Mouse (Mus musculus) gastrocnemius, postnatal 25 days (tissue): ENCODE data around the gene Tmem42. TPM values are rescaled to one million over a fixed set of nuclear protein-coding genes. Genes with fewer than 3 reads are reported as not detected.
A peak's percentile ranks its signal among the peaks of the same experiment; 100 is the strongest.

Source experiments
- DNase-seq: peaks from one replicate; pipeline ENCODE4 v3.0.0; 2022
- long read RNA-seq, 2 experiments: library from polyadenylated mRNA; stranded (forward); transcript quantifications; one replicate each; pipeline ENCODE4 v2.0.0; 2021
- total RNA-seq, 2 experiments: library from RNA; stranded (reverse); gene quantifications; 1 replicate in 1 of 2; 2 replicates in 1 of 2; pipeline ENCODE4 v1.2.3; 2021

The Tmem42 gene
- 1 to 10 TPM; 9.0 to 9.2 TPM for total RNA-seq
- long read RNA-seq, experiment 1, transcript Tmem42-201 (3 exons, 1,041 nt), result major isoform, 45 of 53 reads
- long read RNA-seq, experiment 1, partial matches to known transcripts, result 4 of 53 reads
- long read RNA-seq, experiment 1, other reads (novel, unspliced or antisense), result 3 of 53 reads
- long read RNA-seq, experiment 2, transcript Tmem42-201 (3 exons, 1,041 nt), result major isoform, 44 of 46 reads
- long read RNA-seq, experiment 2, partial matches to known transcripts, result 0 of 46 reads
- long read RNA-seq, experiment 2, other reads (novel, unspliced or antisense), result 2 of 46 reads

GRCm38 (mm10) chr9:123020995-123021631 is at the start of gene Tmem42:
TSS of gene Tmem42 (plus strand) at chr9:123021326.
- peak; percentile 88 for DNase-seq

- DNase-seq, result no peak
Observed at GRCm38 (mm10) chr9:122998406-122999192, 22.5 kb upstream of the Tmem42 start.

- no peak for DNase-seq
Observed at GRCm38 (mm10) chr9:122999193-122999586, 21.9 kb upstream of the Tmem42 start.

GRCm38 (mm10) chr9:123004718-123005117 is 16.4 kb upstream of the Tmem42 start:
- DNase-seq, result no peak

- DNase-seq, result no peak
Observed at GRCm38 (mm10) chr9:123006071-123006470, 15.1 kb upstream of the Tmem42 start.

GRCm38 (mm10) chr9:123021636-123022379 is 682 bp downstream of the Tmem42 start:
- no peak for DNase-seq

- DNase-seq, result no peak
Observed at GRCm38 (mm10) chr9:123024201-123024600, 3.1 kb downstream of the Tmem42 start.

- DNase-seq, result no peak
Observed at GRCm38 (mm10) chr9:123031496-123032246, 10.5 kb downstream of the Tmem42 start.

GRCm38 (mm10) chr9:123034426-123034825 is 13.3 kb downstream of the Tmem42 start, which contains the start of gene Tgm4:
TSS of gene Tgm4 (plus strand) at chr9:123034726.
- DNase-seq, result no peak

GRCm38 (mm10) chr9:123047665-123048064 is 26.5 kb downstream of the Tmem42 start:
- no peak for DNase-seq

GRCm38 (mm10) chr9:123058724-123059292 is 37.7 kb downstream of the Tmem42 start:
- DNase-seq, result no peak

- DNase-seq, result no peak
Observed at GRCm38 (mm10) chr9:123060172-123060571, 39.0 kb downstream of the Tmem42 start.

Other genes with a start within 250 kb of the Tmem42 start
- gene Tcaim, start 215.8 kb upstream of the Tmem42 start, total RNA-seq, result 10 to 100 TPM; 27.6 to 29.4 TPM
- gene Gm35549, start 177.3 kb upstream of the Tmem42 start, total RNA-seq, result not detected
- 10 to 100 TPM; 31.3 to 34.4 TPM for gene Zfp445, start 155.3 kb upstream of the Tmem42 start, total RNA-seq
- 1 to 10 TPM; 4.2 to 4.4 TPM for gene Zkscan7, start 135.6 kb upstream of the Tmem42 start, total RNA-seq
- 1 to 10 TPM; 1.4 to 1.8 TPM for gene Zfp105, start 98.3 kb upstream of the Tmem42 start, total RNA-seq
- gene 1110059G10Rik, start 70.3 kb upstream of the Tmem42 start, total RNA-seq, result 1 to 10 TPM; 7.3 to 9.2 TPM
- under 1 TPM; 0.51 to 0.67 TPM for gene Kif15, start 70.3 kb upstream of the Tmem42 start, total RNA-seq
- under 1 TPM in 1 of 2 experiments, not detected in 1; 0.35 TPM for gene Tgm4, start 13.4 kb downstream of the Tmem42 start, total RNA-seq
- gene Zdhhc3, start 91.9 kb downstream of the Tmem42 start, total RNA-seq, result 10 to 100 TPM; 48.5 to 49.5 TPM
- 10 to 100 TPM; 17.3 to 19.6 TPM for gene Exosc7, start 91.9 kb downstream of the Tmem42 start, total RNA-seq
- 10 to 100 TPM; 44.1 to 65.2 TPM for gene Clec3b, start 129.6 kb downstream of the Tmem42 start, total RNA-seq
- not detected for gene Cdcp1, start 194.7 kb downstream of the Tmem42 start, total RNA-seq
- gene Tmem158, start 239.4 kb downstream of the Tmem42 start, total RNA-seq, result 1 to 10 TPM in 1 of 2 experiments, under 1 TPM in 1; 1.00 to 3.1 TPM